Mouse (Mus musculus): ENCODE measurements at regions not wholly inside any gene's neighbourhood (a gene's known extent, or its start where the extent isn't known, plus 50 kb on each side); places are given as distances from the start of the nearest gene placed in this dataset.
"Not testable (repeated sequence)": the region's sequence is repeated elsewhere in the genome, so short reads cannot be mapped to it uniquely, and the experiment has no call there.

- no peak for ATAC-seq (ENCODE audit: low FRiP score, low read depth)
- DNase-seq (ENCODE audit: low spot score): no peak
- no peaks in the 10 kb centered on the region for H3K9me3 ChIP-seq (ENCODE audit: control insufficient read depth, low read length)
- H3K4me2 ChIP-seq (replicated peaks; ENCODE audit: low read depth, low read length, severe bottlenecking): no peak overlapping the region
- H3K4me3 ChIP-seq (replicated peaks; ENCODE audit: low read length): no peak overlapping the region
- no peak overlapping the region for H3K27ac ChIP-seq (replicated peaks; ENCODE audit: low read depth, low read length)
- no peaks in the 10 kb centered on the region for H3K4me1 ChIP-seq (ENCODE audit: control insufficient read depth, insufficient read depth, low read length)
- no peaks in the 10 kb centered on the region for H3K36me3 ChIP-seq (ENCODE audit: control insufficient read depth, insufficient read depth, low read length)
- no peaks in the 10 kb centered on the region for H3K27me3 ChIP-seq (ENCODE audit: control insufficient read depth, insufficient read depth, low read length)
- 84% methylated on average over 7 of the region's 7 CpGs for WGBS
- TF ChIP-seq POLR2A (IDR thresholded peaks at IDR 0.05; ENCODE audit: borderline replicate concordance, extremely low read depth, insufficient read depth, insufficient read length): no peak
- H3K9ac ChIP-seq (ENCODE audit: low read depth, low read length, severe bottlenecking): no peak overlapping the region
Observed at GRCm38 (mm10) chr7:73688451-73688850, 51.7 kb upstream of the Fam174b start.

GRCm38 (mm10) chr7:73686245-73686644 is 53.9 kb upstream of the Fam174b start:
- not testable (repeated sequence) for ATAC-seq (ENCODE audit: low FRiP score, low read depth); H3K4me1 ChIP-seq (ENCODE audit: control insufficient read depth, insufficient read depth, low read length); H3K4me2 ChIP-seq (replicated peaks; ENCODE audit: low read depth, low read length, severe bottlenecking); H3K4me3 ChIP-seq (replicated peaks; ENCODE audit: low read length); DNase-seq (ENCODE audit: low spot score); H3K9me3 ChIP-seq (ENCODE audit: control insufficient read depth, low read length); H3K27ac ChIP-seq (replicated peaks; ENCODE audit: low read depth, low read length); H3K9ac ChIP-seq (ENCODE audit: low read depth, low read length, severe bottlenecking); H3K27me3 ChIP-seq (ENCODE audit: control insufficient read depth, insufficient read depth, low read length); H3K36me3 ChIP-seq (ENCODE audit: control insufficient read depth, insufficient read depth, low read length)
- WGBS: 94% methylated on average over 15 of the region's 17 CpGs

GRCm38 (mm10) chr7:73682756-73683155 is 57.3 kb upstream of the Fam174b start:
- Histone ChIP-seq H3K4me3 (replicated peaks; ENCODE audit: low read length) (no peak overlapping the region), H3K9me3 (ENCODE audit: control insufficient read depth, low read length) (no peaks in the 10 kb centered on the region), H3K36me3 (ENCODE audit: control insufficient read depth, insufficient read depth, low read length) (no peaks in the 10 kb centered on the region), H3K4me1 (ENCODE audit: control insufficient read depth, insufficient read depth, low read length) (no peaks in the 10 kb centered on the region), H3K9ac (ENCODE audit: low read depth, low read length, severe bottlenecking) (no peak overlapping the region), H3K27ac (replicated peaks; ENCODE audit: low read depth, low read length) (no peak overlapping the region), H3K27me3 (ENCODE audit: control insufficient read depth, insufficient read depth, low read length) (no peaks in the 10 kb centered on the region), H3K4me2 (replicated peaks; ENCODE audit: low read depth, low read length, severe bottlenecking) (no peak overlapping the region)
- 84% methylated on average over 5 of the region's 5 CpGs for WGBS
- DNase-seq (ENCODE audit: low spot score) (no peak), ATAC-seq (ENCODE audit: low FRiP score, low read depth) (no peak)
- TF ChIP-seq POLR2A (IDR thresholded peaks at IDR 0.05; ENCODE audit: borderline replicate concordance, extremely low read depth, insufficient read depth, insufficient read length): no peak

GRCm38 (mm10) chr7:73670598-73670997 is 69.5 kb upstream of the Fam174b start:
- H3K4me2 ChIP-seq (replicated peaks; ENCODE audit: low read depth, low read length, severe bottlenecking): no peak overlapping the region
- H3K4me1 ChIP-seq (ENCODE audit: control insufficient read depth, insufficient read depth, low read length): 0 out of 2 replicates have a peak, but pooled peaks cover 3% of the 10 kb centered on the region
- no peak overlapping the region for H3K9ac ChIP-seq (ENCODE audit: low read depth, low read length, severe bottlenecking)
- 41% methylated on average over 4 of the region's 4 CpGs for WGBS
- H3K9me3 ChIP-seq (ENCODE audit: control insufficient read depth, low read length): no peaks in the 10 kb centered on the region
- ATAC-seq (ENCODE audit: low FRiP score, low read depth): no peak
- no peaks in the 10 kb centered on the region for H3K36me3 ChIP-seq (ENCODE audit: control insufficient read depth, insufficient read depth, low read length)
- no peak for TF ChIP-seq POLR2A (IDR thresholded peaks at IDR 0.05; ENCODE audit: borderline replicate concordance, extremely low read depth, insufficient read depth, insufficient read length)
- H3K4me3 ChIP-seq (replicated peaks; ENCODE audit: low read length): no peak overlapping the region
- no peaks in the 10 kb centered on the region for H3K27me3 ChIP-seq (ENCODE audit: control insufficient read depth, insufficient read depth, low read length)
- no peak overlapping the region for H3K27ac ChIP-seq (replicated peaks; ENCODE audit: low read depth, low read length)
- DNase-seq (ENCODE audit: low spot score): no peak

GRCm38 (mm10) chr7:73668791-73669190 is 71.3 kb upstream of the Fam174b start:
- DNase-seq (ENCODE audit: low spot score) (no peak), ATAC-seq (ENCODE audit: low FRiP score, low read depth) (no peak)
- no peak overlapping the region for H3K4me3 ChIP-seq (replicated peaks; ENCODE audit: low read length)
- WGBS: 65% methylated on average over 2 of the region's 2 CpGs
- no peaks in the 10 kb centered on the region for H3K9me3 ChIP-seq (ENCODE audit: control insufficient read depth, low read length)
- H3K27me3 ChIP-seq (ENCODE audit: control insufficient read depth, insufficient read depth, low read length): no peaks in the 10 kb centered on the region
- H3K36me3 ChIP-seq (ENCODE audit: control insufficient read depth, insufficient read depth, low read length): no peaks in the 10 kb centered on the region
- no peak overlapping the region for H3K27ac ChIP-seq (replicated peaks; ENCODE audit: low read depth, low read length)
- H3K4me2 ChIP-seq (replicated peaks; ENCODE audit: low read depth, low read length, severe bottlenecking): no peak overlapping the region
- 0 out of 2 replicates have a peak, but pooled peaks cover 3% of the 10 kb centered on the region for H3K4me1 ChIP-seq (ENCODE audit: control insufficient read depth, insufficient read depth, low read length)
- no peak for TF ChIP-seq POLR2A (IDR thresholded peaks at IDR 0.05; ENCODE audit: borderline replicate concordance, extremely low read depth, insufficient read depth, insufficient read length)
- no peak overlapping the region for H3K9ac ChIP-seq (ENCODE audit: low read depth, low read length, severe bottlenecking)
